Mouse (Mus musculus) thymus, postnatal 10 days (tissue): ENCODE results near the gene Olfr1383.
"Not testable (repeated sequence)": the region's sequence is repeated elsewhere in the genome, so short reads cannot be mapped to it uniquely, and the experiment has no call there.

ENCODE experiments used
- DNase-seq, 2 experiments: peaks; one replicate each; pipeline ENCODE4 v3.0.0; 2021; ENCODE audit warnings: low spot score in 2 of 2

The Olfr1383 gene

GRCm38 (mm10) chr11:49519348-49519747 is at the start of gene Olfr1383:
TSS of gene Olfr1383 (plus strand) at chr11:49519648.
- DNase-seq: no peak

DNA sequence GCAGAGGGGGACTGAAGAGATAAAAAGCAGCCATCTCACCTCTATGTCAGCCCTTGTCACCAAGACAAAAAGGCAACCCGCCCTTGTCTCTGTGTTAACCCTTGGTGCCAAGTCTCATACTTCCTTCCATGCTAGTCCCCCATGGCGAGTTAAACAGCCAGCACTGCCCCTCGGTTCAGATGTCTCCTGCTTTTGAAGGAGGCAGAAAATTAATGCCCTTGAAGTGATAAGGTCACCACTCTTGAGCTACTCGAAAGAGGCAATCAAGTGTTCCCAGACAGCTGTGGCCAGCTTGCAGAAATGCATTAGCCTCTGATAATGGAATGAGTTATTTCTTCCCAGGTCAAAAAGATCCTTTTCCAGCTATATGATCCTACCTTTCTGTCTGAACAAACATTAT is 33.5 kb upstream of the Olfr1383 start:
- no peak for DNase-seq

GRCm38 (mm10) chr11:49488770-49489169 is 30.7 kb upstream of the Olfr1383 start, which contains the start of gene Olfr1385:
TSS of gene Olfr1385 (plus strand) at chr11:49489070.
- not testable (repeated sequence) for DNase-seq

GRCm38 (mm10) chr11:49518086-49518485 is 1.4 kb upstream of the Olfr1383 start:
- DNase-seq: no peak

GRCm38 (mm10) chr11:49527947-49528346 is 8.5 kb downstream of the Olfr1383 start, which contains the start of gene Olfr1382:
TSS of gene Olfr1382 (plus strand) at chr11:49528247.
- no peak for DNase-seq

DNA sequence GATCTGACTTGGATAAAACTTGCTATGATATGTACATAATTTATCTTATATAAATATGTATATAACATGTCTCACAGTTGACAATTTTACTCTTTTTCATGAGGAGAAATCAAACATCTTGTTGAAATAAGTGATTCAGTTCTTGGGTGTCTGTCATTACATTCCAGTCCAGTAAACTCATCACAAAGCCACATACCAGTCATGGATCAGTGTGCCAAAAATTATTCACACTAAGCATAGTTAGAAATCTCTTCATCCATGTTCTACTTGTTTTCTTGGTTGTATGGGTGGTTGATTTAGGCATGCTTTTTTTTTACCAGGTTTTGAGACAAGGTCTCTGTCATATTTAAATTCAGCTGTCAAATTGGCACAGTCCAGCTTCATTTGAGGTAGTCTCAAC is 13.3 kb downstream of the Olfr1383 start:
- no peak for DNase-seq

DNA sequence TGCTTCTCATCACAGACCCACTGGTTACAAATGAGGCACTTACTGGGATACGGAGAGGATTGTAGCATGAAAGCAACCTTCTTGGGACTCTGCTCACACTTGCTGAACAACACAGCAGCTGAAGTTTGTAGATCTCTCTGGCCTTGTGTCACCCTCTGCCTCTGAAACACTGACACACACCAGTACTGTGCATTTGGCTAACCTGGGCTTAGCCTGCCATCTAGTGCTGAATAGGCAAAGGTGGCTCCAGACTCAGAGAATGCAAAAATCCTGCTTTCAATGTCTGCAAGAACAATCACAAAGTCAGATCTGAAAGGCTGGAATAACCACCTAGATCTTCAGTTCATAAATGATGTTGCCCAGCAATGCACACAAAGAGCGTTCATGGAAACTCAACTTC is 17.2 kb downstream of the Olfr1383 start:
- not testable (repeated sequence) for DNase-seq

DNA sequence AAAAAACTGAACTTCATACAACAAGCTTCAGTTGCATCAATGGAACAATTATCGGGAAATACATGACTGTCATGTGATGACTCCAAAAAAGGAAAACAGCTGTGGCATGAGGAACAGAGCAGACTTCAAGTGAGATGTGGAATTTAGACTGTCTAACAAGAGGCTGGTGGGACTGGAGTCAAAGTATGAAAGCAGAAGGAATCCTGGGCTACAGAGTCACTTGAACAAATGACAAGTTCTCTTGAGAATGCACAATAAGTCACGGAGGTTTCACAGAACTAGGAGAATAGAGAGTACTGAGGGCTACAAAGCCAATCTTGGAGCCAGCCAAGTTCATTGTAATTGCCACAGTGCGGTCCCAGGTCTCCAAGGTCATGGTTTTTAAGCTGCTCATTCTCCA is 23.7 kb downstream of the Olfr1383 start, which contains the start of gene Olfr1381:
Gene Olfr1381 (plus strand): TSS at position 301 of the 400 bp plus-strand sequence.
- DNase-seq: not testable (repeated sequence)

DNA sequence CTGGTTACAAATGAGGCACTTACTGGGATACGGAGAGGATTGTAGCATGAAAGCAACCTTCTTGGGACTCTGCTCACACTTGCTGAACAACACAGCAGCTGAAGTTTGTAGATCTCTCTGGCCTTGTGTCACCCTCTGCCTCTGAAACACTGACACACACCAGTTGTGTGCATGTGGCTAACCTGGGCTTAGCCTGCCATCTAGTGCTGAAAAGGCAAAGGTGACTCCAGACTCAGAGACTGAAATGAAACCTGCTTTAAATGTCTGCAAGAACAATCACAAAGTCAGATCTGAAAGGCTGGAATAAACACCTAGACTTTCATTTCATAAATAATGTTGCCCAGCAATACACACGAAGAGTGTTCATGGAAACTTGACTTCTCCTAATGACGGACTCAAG is 34.6 kb downstream of the Olfr1383 start:
- not testable (repeated sequence) for DNase-seq

DNA sequence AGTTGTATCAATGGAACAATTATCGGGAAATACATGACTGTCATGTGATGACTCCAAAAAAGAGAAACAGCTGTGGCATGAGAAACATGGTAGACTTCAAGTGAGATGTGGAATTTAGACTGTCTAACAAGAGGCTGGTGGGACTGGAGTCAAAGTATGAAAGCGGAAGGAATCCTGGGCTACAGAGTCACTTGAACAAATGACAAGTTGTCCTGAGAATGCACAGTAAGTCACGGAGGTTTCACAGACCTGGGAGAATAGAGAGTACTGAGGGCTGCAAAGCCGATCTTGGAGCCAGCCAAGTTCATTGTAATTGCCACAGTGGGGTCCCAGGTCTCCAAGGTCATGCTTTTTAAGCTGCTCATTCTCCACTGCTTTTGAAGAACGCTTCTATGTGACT is 37.1 kb downstream of the Olfr1383 start, which contains the start of gene Olfr1380:
Gene Olfr1380 (plus strand): TSS at position 301 of the 400 bp plus-strand sequence.
- DNase-seq: not testable (repeated sequence)

DNA sequence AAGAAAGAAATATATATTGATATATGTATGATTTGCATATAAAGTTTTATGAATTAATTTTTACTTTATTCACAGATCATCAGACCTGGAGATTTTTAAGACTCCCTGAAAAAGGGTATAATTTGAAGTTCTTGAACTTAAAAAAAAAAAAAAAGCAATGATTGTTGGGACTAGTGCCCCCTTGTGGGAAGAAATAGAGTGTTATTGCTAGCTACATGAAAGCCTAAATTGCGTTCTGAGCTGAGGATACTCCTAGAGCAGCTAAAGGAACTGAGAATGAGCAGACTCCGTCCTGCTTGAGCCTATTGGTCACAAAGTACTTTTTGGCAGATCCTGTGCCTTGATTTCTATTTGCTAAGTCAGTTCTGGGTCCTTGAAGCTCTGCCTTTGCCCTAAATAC is 55.6 kb downstream of the Olfr1383 start:
- DNase-seq: not testable (repeated sequence)
